Mouse (Mus musculus) hindbrain, embryonic 12.5 days (tissue): ENCODE results near the gene Pdpk1. TPM values are rescaled to one million over a fixed set of nuclear protein-coding genes. Genes with fewer than 3 reads are reported as not detected.

ENCODE experiments used
- ATAC-seq: fragments of 200-750 bp; cut with Nextera tagmentation; 2 replicates; pipeline ENCODE4 v1.8.0; 2017; ENCODE audit warnings: moderate TSS enrichment; ENCODE audit not compliant: low FRiP score
- H3K27ac ChIP-seq: fragments of 300-500 bp; sonication (generic); 2 replicates; pipeline ENCODE4 v1.5.1; 2016; ENCODE audit warnings: mild to moderate bottlenecking
- H3K27me3 ChIP-seq: fragments of 300-500 bp; sonication (generic); 2 replicates; pipeline ENCODE4 v1.6.1; 2016; ENCODE audit warnings: mild to moderate bottlenecking
- H3K36me3 ChIP-seq: fragments of 300-500 bp; sonication (generic); 2 replicates; pipeline ENCODE4 v1.6.1; 2016; ENCODE audit warnings: mild to moderate bottlenecking
- H3K4me1 ChIP-seq: fragments of 300-500 bp; sonication (generic); 2 replicates; pipeline ENCODE4 v1.6.1; 2016
- H3K4me2 ChIP-seq: fragments of 300-500 bp; sonication (generic); replicated peaks from 2 replicates; pipeline ENCODE4 v1.6.1; 2016; ENCODE audit warnings: mild to moderate bottlenecking
- H3K4me3 ChIP-seq: fragments of 300-500 bp; sonication (generic); 2 replicates; pipeline ENCODE4 v1.5.1; 2016; ENCODE audit warnings: mild to moderate bottlenecking
- H3K9ac ChIP-seq: fragments of 300-500 bp; sonication (generic); 2 replicates; pipeline ENCODE4 v1.6.1; 2016; ENCODE audit warnings: mild to moderate bottlenecking, moderate library complexity
- H3K9me3 ChIP-seq: fragments of 300-500 bp; sonication (generic); replicated peaks from 2 replicates; pipeline ENCODE4 v1.6.1; 2016; ENCODE audit warnings: mild to moderate bottlenecking
- WGBS: fragments of 180-500 bp; shearing (Covaris S2); methylation state at CpG from one replicate; pipeline ENCODE4 v1.1.7; 2016; 5-methylcytosine and 5-hydroxymethylcytosine counted together
- polyA plus RNA-seq: library from polyadenylated mRNA; unstranded; fragments of >200 nt; fragmentation: Nextera tagmentation; extraction: Ambion mirVana; gene quantifications from 2 replicates; pipeline ENCODE4 v1.2.1, GENCODE M21; 2016

Pdpk1 gene
- polyA plus RNA-seq, 1 experiment from 2014 or later, result 55.2 TPM

DNA sequence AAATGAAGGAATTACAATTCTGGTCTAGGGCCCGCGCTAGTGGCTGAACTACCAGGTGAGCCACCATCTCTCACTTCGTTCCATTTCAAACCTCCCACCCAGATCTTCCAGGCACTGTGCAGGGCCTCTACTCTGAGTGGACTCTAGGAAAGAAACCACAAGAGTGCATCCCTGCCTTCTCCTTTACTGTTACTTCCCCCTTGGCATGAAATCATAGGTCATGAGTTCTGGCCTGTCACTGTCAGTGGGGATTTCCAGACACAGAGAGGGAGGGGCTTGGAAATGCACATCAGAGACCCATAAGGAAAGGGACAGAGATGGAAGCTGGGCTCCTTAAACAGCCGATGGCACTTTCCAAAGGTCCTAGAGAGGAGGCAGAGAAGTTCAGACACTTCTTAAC lies 21.0 kb upstream of the Pdpk1 start:
- Histone ChIP-seq H3K4me1 (peaks cover 20% of the 10 kb centered on the region), H3K27me3 (peaks cover 5% of the 10 kb centered on the region; the same call in 1 of the 2 replicates), H3K27ac (no peak overlapping the region), H3K9ac (no peak overlapping the region), H3K4me2 (no peak overlapping the region), H3K36me3 (0 out of 2 replicates have a peak, but pooled peaks cover 2% of the 10 kb centered on the region), H3K4me3 (no peak overlapping the region), H3K9me3 (no peaks in the 10 kb centered on the region)
- WGBS, result 83% methylated on average over 4 of the region's 4 CpGs
- no peak for ATAC-seq

DNA sequence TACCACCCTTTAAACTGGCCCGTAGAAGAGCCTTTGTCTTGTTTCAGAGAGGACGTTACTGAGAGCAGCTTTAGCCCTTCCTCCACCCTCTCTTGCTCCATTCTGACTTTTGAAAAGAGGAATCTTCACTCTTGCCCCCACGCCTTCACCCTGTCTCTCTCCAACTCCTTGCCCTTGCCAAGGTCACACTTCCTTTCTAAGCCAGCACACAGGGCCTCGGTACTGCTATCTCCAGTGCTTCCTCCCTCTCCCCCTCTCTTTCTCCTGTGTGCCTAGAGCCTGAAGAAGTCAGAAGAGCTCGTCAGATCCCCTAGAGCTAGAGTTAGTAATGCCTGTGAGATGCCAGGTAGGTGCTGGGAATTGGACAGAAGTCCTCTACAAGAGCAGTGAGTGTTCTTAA lies 20.0 kb upstream of the Pdpk1 start:
- WGBS, result 79% methylated on average over 5 of the region's 5 CpGs
- H3K27ac ChIP-seq, result no peak overlapping the region
- no peaks in the 10 kb centered on the region for H3K9me3 ChIP-seq
- H3K27me3 ChIP-seq, result peaks cover 5% of the 10 kb centered on the region; the same call in 1 of the 2 replicates
- peaks cover 20% of the 10 kb centered on the region for H3K4me1 ChIP-seq
- no peak for ATAC-seq
- H3K4me3 ChIP-seq, result 0 out of 2 replicates have a peak overlapping the region, but pooled peaks have one; percentile 4
- no peak overlapping the region for H3K9ac ChIP-seq
- H3K4me2 ChIP-seq, result no peak overlapping the region
- H3K36me3 ChIP-seq, result 0 out of 2 replicates have a peak, but pooled peaks cover 6% of the 10 kb centered on the region

DNA sequence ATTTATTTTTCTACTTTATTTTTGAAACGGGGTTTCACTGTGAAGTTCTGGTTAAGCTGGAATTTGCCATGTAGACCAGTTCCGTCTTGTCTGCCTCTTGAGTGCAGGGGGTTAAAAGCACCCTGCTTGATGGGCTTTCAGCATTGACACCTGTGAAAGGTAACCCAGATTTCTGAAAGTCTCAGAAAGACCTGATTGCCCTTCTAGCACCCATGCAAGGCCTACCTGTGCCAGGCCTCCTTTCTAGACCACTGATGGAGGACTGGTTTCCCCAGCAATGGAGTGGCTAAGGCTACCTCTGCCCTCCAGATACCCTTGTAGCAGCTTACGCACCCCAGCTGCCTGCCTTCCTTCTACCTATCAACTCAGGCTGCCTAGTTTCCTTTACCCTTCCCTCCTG lies 19.4 kb upstream of the Pdpk1 start:
- peaks cover 7% of the 10 kb centered on the region; the same call in 1 of the 2 replicates for H3K36me3 ChIP-seq
- WGBS, result 68% methylated on average over 3 of the region's 3 CpGs
- peak overlapping the region; percentile 95 for H3K4me3 ChIP-seq
- no peak for ATAC-seq
- peak overlapping the region; percentile 95; the same call in 1 of the 2 replicates for H3K27ac ChIP-seq
- peaks cover 5% of the 10 kb centered on the region; the same call in 1 of the 2 replicates for H3K27me3 ChIP-seq
- H3K9ac ChIP-seq, result peak overlapping the region; percentile 91
- peaks cover 20% of the 10 kb centered on the region for H3K4me1 ChIP-seq
- peak overlapping the region; percentile 87 for H3K4me2 ChIP-seq
- no peaks in the 10 kb centered on the region for H3K9me3 ChIP-seq

DNA sequence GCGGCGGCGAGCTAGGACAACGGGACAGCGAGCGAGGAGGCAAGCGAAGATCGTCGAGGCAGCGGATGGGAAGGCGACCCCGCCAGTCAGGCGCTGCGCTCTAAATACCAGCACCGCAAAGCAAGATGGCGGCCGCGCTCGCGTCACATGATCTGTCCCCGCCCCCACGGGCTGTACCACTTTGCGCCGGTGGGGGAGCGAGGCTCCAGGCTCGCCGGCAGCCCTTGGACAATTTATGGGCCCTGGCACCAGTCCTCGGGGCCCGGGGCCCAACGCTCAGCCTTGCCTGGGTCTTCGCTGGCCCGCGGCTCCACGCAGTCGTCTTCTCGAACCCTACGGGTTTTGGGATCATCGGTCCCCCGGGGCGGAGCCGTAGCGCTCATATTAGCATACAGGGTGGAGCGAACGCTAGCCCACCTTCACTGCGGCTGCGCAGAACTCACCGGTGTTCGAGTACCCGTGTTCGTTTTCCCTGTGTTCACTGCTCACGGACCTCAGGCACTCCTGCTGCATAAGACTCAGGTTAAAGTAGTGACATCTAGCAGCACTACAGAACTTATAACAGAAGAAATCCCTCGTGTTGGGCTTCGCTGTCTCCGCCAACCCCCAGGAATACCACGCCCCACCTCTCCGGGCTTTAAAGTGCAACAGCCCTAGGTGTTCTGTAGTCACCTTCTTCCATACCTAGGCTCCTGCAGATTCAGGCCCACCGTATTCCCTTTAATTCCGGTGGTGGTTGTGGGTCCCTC lies 18.8 kb upstream of the Pdpk1 start, which contains the start of gene Atp6v0c:
Gene Atp6v0c, minus strand, starts transcription at position 386 of the 749 bp plus-strand sequence.
- Histone ChIP-seq H3K4me1 (peaks cover 20% of the 10 kb centered on the region), H3K4me2 (peak within 1 kb of the TSS; percentile 87), H3K27me3 (peaks cover 5% of the 10 kb centered on the region; the same call in 1 of the 2 replicates), H3K9me3 (no peaks in the 10 kb centered on the region), H3K36me3 (peaks cover 13% of the 10 kb centered on the region; the same call in 1 of the 2 replicates), H3K27ac (peak within 1 kb of the TSS; percentile 95), H3K9ac (peak within 1 kb of the TSS; percentile 91), H3K4me3 (peak within 1 kb of the TSS; percentile 95)
- WGBS, result under 1% methylated on average over 58 of the region's 58 CpGs
- peak; percentile 89 for ATAC-seq

DNA sequence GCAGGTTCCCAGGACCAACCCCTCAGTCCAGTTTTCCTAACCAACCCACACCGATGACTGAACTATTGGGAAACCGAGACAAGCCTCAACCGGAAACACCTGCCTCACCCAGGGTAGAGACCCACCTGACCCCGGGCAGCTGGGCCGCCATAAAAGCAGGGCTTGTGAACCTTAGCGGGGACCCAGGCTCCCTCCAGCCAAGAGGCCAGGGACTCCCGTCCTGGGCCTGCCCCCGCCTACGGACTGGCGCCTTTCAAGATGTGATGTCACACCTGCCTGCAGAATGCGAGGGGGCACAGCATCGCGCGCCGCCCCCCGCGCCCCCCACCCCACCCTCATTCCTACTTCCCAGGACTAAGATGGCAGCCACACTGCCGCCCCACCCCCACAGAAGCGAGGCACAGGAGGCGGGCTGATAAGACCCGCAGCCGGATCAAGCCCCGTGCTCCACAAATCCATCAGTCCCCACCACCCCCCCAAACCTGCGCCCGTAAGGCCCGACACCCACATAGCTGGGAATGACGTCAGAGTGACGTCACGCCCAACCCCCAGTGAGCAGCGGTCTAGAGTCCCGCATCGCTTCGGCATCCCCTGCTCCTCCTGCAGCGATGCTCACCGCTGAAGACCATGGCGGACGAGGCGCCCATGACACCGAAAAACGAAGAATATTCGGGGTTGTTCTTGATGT lies 18.0 kb upstream of the Pdpk1 start:
- H3K9ac ChIP-seq, result peak overlapping the region; percentile 91
- H3K36me3 ChIP-seq, result peaks cover 14% of the 10 kb centered on the region; the same call in 1 of the 2 replicates
- H3K4me2 ChIP-seq, result peak overlapping the region; percentile 87
- WGBS, result 1% methylated on average over 39 of the region's 41 CpGs
- H3K4me3 ChIP-seq, result peak overlapping the region; percentile 95
- peaks cover 5% of the 10 kb centered on the region; the same call in 1 of the 2 replicates for H3K27me3 ChIP-seq
- peak; percentile 74 for ATAC-seq
- H3K4me1 ChIP-seq, result peaks cover 20% of the 10 kb centered on the region
- H3K27ac ChIP-seq, result peak overlapping the region; percentile 95
- H3K9me3 ChIP-seq, result no peaks in the 10 kb centered on the region

DNA sequence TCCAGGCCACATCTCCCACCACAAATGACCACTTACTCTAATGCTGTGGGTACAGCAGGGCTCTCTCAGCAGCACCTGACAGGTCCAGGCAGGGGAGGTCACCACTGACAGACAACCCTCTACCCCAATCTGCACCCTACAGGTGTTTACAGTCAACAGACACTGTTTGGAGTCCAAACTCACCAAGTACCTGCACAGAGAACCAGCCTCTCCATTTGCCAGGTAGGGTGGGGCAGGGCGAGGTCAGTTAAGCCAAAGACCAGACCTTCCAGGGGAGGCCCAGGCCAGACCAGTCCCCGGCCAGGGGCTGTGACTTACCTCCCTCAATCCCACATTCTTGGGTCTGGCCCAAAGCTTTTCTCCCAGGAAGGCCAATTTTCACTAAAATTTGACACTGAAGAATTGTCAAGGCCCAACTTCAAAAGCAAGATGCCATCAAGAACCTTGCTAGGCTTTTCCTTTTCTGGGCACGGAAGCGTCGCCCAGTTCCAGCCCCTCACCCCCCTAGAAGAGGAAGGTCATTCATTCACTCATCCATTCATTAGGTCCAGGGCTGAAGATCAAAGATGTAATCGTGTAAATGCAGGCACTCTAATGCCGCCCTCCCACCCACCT lies 17.3 kb upstream of the Pdpk1 start:
- Histone ChIP-seq H3K27ac (0 out of 2 replicates have a peak overlapping the region, but pooled peaks have one; percentile 12), H3K4me2 (peak overlapping the region; percentile 87)
- 62% methylated on average over 7 of the region's 7 CpGs for WGBS

DNA sequence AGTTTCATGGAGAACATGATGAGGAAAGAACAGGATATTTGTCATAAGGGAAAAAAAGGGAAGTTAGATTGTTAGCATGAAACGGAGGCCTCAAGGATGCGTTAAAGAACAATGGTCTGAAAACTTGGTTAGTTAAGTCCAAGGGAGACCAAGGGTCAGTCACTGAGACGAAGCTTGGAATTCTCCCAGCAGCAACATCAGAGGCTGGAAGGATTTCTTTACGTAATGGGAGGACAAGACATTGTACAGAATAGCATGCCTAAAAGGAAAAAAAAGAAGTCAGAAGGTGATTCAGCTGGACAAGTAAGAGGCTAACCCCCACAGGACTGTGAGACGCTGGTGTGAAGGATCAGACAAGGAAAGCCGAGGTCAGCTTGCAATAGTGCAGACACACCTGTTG lies 16.4 kb upstream of the Pdpk1 start:
- Histone ChIP-seq H3K4me1 (peaks cover 28% of the 10 kb centered on the region), H3K27ac (no peak overlapping the region), H3K9me3 (no peaks in the 10 kb centered on the region), H3K4me3 (no peak overlapping the region), H3K36me3 (peaks cover 14% of the 10 kb centered on the region; the same call in 1 of the 2 replicates), H3K4me2 (0 out of 2 replicates have a peak overlapping the region, but pooled peaks have one; percentile 87), H3K9ac (no peak overlapping the region), H3K27me3 (peaks cover 5% of the 10 kb centered on the region; the same call in 1 of the 2 replicates)
- 93% methylated on average over 6 of the region's 6 CpGs for WGBS
- no peak for ATAC-seq

More for the DNA sequence above, 17.3 kb upstream of the Pdpk1 start:
- Histone ChIP-seq H3K9me3 (no peaks in the 10 kb centered on the region), H3K27me3 (peaks cover 5% of the 10 kb centered on the region; the same call in 1 of the 2 replicates), H3K4me3 (peak overlapping the region; percentile 95), H3K9ac (peak overlapping the region; percentile 91), H3K36me3 (peaks cover 14% of the 10 kb centered on the region; the same call in 1 of the 2 replicates), H3K4me1 (peaks cover 21% of the 10 kb centered on the region)
- ATAC-seq, result no peak

DNA sequence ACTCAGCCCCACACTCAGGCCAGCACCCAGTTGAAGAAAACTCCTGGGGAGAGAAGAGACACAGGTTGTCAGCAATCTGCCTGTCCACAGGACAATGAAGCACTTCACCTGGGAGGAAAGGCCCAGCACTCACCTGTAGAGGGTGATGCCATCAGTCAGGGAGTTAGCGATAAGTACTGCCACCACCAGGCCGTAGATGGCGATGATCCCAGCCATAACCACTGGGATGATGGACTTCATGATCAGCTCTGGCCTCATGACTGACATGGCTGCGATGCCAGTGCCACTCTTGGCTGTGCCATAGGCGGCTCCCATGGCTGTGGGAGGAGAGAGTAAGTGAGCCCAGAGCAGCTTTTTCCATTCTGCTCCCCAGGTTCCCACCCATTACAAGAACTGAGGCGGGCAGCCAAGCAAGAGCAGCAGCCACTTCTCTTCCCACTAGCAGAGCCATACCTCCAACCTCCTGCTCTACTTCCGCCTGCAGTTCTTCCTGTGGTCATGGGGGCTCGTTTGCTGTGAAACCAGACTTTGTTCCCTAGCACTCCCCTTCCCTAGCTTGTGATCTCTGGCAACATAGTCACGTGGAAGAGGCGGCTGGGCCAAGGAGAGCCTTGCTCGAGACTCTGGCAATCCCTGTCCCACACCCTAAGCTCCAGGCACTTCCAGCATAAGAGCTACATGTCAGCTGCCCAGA lies 14.0 kb upstream of the Pdpk1 start:
- H3K9ac ChIP-seq, result no peak overlapping the region
- ATAC-seq, result no peak
- no peak overlapping the region for H3K27ac ChIP-seq
- H3K36me3 ChIP-seq, result peaks cover 14% of the 10 kb centered on the region; the same call in 1 of the 2 replicates
- H3K27me3 ChIP-seq, result no peaks in the 10 kb centered on the region
- no peak overlapping the region for H3K4me2 ChIP-seq
- peaks cover 22% of the 10 kb centered on the region for H3K4me1 ChIP-seq
- H3K4me3 ChIP-seq, result no peak overlapping the region
- H3K9me3 ChIP-seq, result no peaks in the 10 kb centered on the region
- 79% methylated on average over 11 of the region's 11 CpGs for WGBS

DNA sequence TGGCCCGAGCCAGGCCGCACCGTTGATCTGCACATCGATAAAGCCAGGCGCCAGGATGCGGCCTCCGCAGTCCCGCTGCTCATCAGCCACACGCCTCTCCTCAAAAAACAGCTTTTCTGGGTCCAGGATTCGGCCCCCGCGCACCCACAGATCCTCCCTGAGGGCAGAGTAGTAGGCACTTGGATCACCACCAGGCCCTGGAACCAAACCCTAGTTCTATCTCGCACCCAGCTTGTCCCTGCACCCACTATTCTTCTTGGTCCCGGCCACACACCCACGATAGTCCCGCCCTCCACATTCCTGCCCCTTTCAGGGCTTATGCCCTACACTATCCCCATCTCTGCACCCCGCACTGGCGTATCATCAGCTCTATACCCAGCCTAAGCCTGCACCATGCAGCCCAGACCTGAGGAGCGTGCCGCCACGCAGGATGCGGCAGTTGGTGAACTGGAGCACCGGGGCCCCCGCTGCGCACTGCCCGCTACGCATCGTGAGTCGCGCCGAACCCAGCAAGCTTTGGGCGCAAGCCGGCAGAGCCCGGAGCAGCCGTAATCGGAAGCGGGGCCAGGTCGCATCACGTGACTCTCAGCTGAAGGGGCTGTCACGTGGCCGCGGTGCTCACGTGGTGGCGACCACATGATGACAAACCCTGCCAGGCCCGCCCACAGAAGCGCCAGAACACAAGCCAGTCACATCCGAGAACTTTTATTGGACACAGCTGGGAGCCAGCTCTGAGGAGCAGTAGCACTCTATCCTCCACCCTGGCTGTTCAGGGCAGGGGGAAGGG lies 12.6 kb upstream of the Pdpk1 start, which contains the start of gene Amdhd2:
Gene Amdhd2, minus strand, starts transcription at position 591 of the 787 bp plus-strand sequence.
- 1% methylated on average over 47 of the region's 47 CpGs for WGBS
- Histone ChIP-seq H3K9me3 (no peaks in the 10 kb centered on the region), H3K4me1 (peaks cover 21% of the 10 kb centered on the region), H3K36me3 (peaks cover 14% of the 10 kb centered on the region; the same call in 1 of the 2 replicates), H3K4me3 (peak within 1 kb of the TSS; percentile 81), H3K27me3 (no peaks in the 10 kb centered on the region), H3K9ac (peak within 1 kb of the TSS; percentile 84), H3K27ac (peak within 1 kb of the TSS; percentile 87), H3K4me2 (peak within 1 kb of the TSS; percentile 97)
- peak; percentile 93 for ATAC-seq

DNA sequence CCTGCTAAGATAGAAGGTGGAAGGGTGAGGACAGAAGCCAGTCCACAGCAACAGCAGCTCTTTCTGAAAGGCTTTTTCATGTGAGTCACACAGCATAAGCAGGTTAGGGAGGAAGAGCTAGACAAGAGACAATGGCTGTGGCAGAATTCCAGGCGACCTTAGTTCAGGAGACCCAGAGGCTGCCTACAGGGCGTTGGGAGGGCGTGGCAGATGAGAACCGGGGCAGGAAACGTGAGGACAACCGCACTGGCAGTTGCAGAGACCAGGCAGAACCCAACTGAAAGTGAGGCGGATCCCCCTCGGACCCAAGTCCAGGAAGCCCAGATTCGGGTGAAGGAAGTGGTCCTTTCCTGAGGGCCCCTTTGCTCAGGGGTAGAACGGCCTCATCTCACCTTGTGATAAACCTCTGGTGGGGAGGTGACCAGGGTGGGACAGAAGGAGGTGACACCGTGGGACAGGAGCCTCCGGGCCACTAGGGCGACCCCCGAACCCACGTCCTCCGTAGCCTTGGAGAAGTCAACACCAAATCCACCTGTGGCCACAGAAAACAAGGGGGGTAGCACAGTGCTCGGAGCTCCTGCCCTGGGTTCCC lies 12.0 kb upstream of the Pdpk1 start:
- H3K4me2 ChIP-seq, result peak overlapping the region; percentile 97
- peaks cover 14% of the 10 kb centered on the region for H3K4me1 ChIP-seq
- 27% methylated on average over 17 of the region's 17 CpGs for WGBS
- peaks cover 19% of the 10 kb centered on the region; the same call in 1 of the 2 replicates for H3K36me3 ChIP-seq
- H3K27ac ChIP-seq, result peak overlapping the region; percentile 87; the same call in 1 of the 2 replicates
- H3K9ac ChIP-seq, result peak overlapping the region; percentile 84
- peak; percentile 44; the same call in 1 of the 2 replicates for ATAC-seq
- H3K9me3 ChIP-seq, result no peaks in the 10 kb centered on the region
- H3K4me3 ChIP-seq, result peak overlapping the region; percentile 81
- no peaks in the 10 kb centered on the region for H3K27me3 ChIP-seq
